Mouse (Mus musculus): ENCODE measurements around the gene 5031439G07Rik.
"Not testable (repeated sequence)": the region's sequence is repeated elsewhere in the genome, so short reads cannot be mapped to it uniquely, and the experiment has no call there.

5031439G07Rik gene

DNA sequence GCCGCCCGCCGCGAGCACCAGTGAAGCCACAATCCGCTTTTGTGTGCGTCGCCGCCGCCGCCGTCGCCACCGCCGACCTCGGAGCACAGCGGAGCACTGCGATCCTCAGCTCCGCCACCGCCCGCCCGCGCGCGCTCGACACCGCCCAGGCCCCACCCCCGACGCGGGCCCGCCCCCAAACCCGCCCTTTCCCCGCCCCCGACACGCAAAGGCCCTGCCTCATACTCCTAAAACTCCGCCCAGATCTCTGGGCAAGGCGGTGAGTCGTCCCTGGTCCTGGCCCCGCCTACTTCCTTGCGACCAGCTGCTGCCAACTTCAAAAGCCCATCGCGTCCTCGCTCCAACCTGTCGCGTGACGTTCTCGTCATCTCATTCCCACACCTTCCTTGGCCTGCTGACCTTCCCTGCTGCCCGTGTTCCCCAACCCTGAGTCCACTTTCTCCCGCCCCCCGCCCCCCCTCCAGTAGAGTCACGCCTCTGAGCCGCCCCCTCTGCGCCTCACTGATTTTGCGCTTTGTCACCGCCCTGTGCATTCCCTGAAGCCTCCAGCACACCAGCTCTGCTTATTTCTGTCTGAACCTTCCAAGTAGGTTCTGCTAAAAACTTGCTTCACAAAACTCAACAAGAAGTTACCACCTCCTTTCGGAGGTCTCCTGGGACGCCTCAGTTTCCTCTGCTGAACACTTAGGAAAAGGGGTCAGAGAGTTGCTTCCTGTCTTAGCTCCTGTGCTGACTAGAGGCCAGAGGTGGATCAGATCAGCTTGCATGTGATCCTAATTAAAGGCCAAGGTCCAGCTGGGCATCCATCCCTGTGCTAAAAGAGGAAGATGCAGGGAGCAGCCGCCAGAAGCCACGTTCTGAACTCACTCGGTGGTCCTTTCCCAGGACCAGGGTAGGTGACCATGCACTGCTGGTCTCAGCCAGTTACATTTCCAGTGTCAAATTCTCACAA is at the start of gene 5031439G07Rik:
5031439G07Rik (minus strand) TSS at position 678 of the 952 bp plus-strand sequence.
- no peak for DNase-seq (ENCODE audit: low spot score)

DNA sequence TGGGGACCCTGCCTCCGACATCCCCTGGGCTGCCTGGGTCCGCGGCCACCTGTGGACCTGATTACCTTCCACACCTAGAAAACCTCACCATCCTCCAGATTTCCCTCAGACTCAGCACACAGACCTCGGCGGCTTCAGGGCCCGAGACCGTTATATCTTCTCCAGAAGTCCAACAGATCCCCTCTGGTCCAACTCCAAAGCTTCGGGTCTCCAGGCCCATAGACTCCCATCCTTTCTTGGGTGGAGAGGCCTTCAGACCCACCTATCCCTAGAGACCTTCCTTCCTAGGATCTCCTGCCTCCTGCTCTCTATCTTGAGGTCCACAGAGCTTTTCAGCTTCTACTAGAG is 49.0 kb upstream of the 5031439G07Rik start:
- DNase-seq (ENCODE audit: low spot score): no peak

DNA sequence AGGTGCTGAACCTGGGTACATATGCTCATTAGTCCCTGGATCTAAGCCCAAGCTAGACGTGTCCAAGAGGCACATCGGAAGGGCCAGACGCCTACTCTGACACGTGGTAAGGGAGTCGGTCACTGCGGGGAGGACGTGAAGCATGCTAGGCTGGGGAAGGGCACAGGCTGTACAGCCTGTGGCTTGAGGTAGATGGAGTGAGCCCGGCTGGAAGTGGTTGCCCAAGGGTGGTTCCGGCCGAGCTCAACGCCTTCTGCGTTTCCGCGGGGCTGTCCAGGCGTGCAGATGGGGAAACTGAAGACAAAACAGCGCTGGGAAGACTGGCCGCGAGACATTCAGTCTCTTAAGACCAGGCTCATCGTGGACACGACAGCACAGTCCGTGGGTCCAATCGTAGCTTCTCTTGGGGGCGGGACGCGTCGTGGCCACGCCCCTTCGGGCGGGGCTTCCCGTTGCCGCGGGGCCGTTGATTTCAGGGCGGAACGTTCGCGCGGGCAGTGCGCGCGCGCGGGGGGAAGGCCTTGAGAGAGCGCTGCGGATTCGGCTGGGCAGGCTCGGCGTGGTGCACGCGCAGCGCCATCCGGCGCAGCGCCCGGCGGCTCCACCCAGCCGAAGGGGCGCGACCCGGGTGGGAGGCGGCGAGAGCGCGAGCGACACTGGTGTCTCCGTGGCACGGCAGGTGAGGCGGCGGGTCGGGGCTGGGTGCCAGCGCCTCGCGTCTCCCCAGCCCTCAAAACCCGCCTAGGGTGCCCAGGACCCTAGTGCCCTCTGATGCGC is 48.4 kb upstream of the 5031439G07Rik start:
- peak; percentile 86 for DNase-seq (ENCODE audit: low spot score)

DNA sequence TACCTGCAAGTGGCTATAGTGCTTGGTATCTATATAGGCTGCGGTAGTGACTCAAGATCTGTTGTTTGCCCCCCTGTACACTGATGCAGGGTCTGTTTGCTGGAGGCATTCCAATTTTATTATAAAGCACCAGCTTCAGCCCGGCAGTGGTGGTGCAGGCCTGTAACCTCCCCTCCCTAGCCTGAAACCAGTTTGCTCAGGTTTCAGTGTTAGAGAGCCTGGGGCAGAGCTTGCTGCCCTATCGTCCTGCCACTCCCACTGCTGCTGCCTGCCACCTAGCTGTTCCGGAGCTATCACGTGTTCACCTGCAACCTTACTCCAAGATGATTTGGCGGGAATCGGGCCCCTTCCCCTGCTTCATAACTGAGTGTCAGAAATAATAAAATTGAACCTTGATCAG is 45.6 kb upstream of the 5031439G07Rik start:
- not testable (repeated sequence) for DNase-seq (ENCODE audit: low spot score)

DNA sequence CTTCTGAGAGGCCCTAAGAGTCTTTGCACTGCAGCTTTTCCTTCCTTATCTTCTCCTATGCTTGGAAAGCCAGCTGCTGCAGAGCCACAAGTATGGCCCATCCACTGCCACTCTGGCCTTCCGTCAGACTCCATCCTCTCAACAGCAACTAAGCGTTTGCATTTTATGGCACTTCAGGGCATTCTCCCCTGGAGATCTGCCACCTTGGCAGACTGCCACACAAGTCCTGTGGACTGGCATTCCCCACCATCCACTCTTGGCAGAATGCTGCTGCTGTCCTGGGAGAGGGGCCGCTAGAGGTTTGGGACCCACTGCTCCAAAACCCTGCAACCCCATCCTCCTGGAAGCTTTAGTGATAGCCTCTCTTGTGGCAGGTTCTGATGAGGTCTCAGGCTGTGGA is 43.5 kb upstream of the 5031439G07Rik start:
- DNase-seq (ENCODE audit: low spot score): no peak

DNA sequence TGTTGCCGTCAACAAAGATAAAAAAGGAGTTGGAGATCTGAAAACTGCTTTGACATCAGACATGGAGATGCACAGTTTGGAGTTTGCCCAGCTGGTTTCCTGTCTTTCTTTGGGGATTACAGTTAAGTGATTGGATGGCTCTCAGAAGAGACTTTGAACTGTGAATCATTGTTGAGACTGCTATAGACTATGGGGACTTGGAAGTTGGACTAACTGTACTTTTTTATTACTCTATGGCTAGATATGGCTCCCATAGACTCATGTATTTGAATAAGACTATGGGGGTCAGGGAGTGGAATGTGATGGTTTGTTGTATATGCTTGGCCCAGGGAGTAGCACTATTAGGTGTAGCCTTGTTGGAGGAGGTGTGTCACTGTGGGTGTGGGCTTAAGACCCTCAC is 42.3 kb upstream of the 5031439G07Rik start:
- not testable (repeated sequence) for DNase-seq (ENCODE audit: low spot score)

DNA sequence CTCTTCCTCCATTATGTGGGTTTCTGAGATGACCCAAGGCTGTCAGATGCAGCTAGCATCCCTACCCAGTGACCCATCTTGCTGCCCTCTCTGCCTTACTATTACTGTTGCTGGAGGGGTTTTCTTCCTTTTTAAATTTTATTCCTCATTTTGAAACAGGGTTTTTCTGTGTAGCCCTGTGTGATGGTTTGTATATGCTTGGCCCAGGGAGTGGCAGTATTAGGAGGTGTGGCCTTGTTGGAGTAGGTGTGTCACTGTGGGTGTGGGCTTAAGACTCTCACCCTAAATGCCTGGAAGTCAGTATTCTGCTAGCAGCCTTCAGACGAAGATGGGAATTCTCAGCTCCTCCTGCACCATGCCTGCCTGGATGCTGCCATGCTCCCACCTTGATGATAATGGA is 40.3 kb upstream of the 5031439G07Rik start, which contains the start of gene Fam118a:
Fam118a (plus strand) TSS at position 301 of the 400 bp plus-strand sequence.
- not testable (repeated sequence) for DNase-seq (ENCODE audit: low spot score)

DNA sequence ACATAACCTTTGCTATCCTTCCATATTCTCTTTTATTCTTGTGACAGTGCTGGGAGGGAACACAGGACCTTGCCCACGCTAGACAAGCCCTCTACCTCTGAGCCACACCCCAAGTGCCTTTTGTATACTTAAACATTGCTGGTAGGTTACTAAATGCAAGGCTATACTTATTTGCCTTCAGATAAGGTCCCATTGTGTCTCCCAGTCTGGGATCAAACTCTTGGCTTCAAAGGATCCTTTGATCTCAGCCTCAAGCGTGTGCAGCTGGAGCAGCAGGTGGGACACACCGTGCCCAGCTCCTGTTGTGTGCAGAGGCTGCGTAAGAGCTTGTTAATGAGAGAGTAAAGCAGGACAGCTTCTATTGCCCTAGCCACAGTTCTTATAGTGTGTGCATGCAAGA is 39.4 kb upstream of the 5031439G07Rik start:
- DNase-seq (ENCODE audit: low spot score): no peak

DNA sequence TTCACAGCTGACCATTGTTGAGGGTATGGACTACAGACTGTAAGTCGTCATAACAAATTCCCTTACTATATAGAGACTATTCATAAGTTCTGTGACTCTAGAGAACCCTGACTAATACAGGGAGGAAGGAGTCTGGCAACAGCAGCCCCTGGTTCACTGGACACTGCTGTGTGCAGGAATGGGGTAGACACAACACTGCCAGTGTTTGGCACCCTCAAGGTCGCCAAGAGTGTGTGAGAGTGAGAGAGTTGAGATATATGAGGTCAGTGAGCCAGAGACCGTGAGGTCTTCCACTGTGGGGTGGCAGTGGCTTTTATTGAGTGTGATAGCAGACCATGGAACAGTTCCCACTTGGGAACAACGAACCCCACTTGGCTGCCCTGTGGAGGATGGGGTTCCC is 37.8 kb upstream of the 5031439G07Rik start:
- DNase-seq (ENCODE audit: low spot score): no peak

DNA sequence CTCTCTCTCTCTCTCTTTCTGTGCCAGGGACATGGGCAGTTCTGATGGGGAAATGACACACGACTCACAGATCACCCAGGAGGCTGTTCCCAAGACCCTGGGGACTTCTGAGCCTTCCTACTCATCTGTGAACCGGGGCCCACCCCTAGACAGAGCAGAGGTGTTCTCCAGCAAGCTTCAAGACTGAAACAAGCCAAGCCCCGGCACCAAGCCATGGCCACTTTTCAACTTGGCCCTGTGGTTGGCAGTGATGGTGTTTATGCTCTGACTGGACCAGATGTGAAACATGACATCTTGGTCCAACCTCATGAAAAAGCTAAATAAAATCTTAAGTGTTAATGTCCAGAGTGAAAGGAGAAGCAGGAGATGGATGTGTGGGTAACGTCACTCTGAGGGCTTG is 33.9 kb upstream of the 5031439G07Rik start:
- DNase-seq (ENCODE audit: low spot score): no peak

DNA sequence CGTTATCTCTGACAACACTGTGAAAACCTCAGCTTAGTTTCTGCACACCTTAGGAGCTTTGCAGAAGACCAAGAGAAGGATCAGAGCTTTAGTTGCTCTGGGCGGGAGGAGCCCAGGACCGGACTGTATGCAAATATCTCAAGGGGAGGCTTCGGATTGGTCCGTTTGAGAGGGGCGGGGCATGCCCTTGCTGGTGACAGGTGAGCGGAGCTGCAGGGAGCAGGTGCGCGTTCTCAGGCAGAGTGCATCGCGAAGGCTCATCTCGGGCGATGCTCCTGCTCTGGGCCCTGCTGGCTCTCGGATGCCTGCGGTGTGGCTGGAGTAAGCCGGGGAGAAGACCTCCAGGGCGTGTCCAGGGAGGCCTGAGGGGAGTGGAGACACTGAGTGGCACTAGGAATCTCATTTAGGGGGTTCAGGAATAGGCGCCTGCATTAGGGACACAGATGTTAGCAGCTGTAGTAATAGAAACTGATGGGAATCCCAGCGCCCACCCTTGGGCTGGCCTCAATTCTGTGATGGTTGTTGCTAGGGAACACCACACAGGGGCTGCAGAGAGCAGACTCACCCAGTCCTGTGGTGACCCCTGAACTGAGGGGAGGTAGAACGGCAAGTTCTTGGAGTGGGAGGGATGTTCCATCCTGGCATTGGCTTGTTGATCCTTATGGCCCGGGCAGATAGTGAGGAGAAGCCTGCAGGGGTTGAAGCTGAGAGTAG is 28.8 kb upstream of the 5031439G07Rik start, which contains the start of gene Upk3a:
Upk3a (plus strand) TSS at position 191 of the 714 bp plus-strand sequence.
- DNase-seq (ENCODE audit: low spot score): no peak

DNA sequence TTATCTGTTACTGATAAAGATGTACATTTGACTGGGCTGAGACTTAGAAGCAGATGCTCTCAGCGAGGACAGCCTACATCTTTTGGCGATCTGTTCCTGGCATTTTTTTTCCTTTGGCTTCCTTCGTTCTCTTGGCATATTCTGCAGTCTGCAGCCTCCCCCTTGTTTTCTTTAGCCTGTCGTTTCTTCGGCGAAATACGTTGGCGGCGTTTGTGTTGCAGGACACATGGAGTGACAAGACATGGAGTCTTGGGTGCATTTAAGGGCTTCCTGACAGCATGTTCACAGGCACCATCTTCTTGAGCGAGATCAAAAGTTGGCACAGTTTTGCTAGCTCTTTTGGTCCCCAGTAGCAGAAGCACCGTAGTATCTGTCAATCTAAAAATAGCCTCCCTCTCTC is 27.4 kb upstream of the 5031439G07Rik start:
- no peak for DNase-seq (ENCODE audit: low spot score)

DNA sequence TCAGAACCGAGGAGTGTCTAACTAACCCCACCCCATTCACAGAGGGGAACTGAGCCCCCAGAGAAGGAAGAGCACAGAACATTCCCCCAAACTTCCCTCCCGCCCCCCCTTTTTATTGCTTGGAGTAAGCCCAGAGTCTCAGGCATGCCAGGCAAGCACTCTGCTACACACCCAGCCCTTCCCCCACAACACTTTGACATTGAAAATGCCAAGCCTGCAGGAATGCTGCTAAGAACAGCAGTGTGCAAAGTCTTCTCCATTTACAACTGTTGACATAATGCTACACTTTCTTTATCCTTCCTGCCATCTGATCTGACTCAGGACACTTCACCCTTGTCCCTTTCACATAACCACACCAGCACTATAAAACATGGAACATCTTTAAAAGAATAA is 24.3 kb upstream of the 5031439G07Rik start:
- no peak for DNase-seq (ENCODE audit: low spot score)

DNA sequence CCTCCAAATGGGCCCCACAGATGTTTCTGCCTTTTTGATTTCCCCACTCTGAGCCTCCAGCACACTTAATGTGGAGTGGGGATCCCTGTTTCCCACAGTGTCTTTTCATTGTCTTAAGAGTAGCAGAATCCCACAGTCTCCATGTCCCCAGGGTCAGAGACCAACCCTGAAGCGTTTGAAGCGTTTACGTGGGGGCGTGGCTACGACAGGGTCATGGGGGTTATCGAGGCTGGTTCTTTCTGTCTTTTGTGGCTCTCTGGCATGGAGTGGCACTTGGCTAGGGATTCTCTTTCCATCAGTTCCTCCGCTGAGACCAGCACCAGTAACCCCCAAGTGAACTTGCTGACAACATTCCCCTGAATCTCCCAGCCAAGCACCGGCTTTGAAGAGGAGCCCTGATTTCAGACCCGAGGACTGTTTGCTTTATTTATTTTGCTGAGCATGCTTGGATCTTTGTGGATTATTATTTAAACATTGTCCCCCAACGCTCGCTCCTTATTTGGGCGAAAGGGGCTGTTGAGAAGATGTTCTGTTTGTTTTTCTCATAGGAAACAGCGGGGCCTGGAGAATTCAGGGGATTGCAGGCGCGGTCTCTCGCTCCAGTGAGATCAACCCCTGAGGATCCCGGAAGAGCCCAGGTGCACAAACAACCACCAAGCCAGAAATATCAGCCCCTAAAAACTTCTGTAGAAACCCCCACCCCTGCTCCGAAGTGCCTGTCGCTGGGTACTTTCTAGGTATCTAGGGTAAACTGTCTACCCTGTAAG is 23.7 kb upstream of the 5031439G07Rik start:
- DNase-seq (ENCODE audit: low spot score): no peak

DNA sequence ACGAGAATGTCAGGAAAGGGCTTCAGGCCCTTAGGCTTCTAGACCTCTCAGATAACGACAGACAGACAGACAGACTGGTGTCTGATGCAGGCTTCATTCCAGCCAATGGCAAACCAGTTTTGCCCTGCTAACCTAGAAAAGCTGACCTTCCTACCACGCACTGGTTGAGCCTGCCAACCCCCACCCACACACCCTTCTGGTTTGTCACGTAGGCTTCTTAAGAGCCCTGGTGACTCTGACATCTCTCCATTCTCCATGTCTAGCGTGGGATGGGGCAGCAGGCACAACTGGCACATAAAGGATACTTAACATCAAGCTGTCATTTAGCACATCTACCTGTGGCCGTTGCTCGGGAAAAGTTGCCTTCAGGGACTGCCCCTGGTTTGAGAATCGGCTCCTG is 21.3 kb upstream of the 5031439G07Rik start:
- DNase-seq (ENCODE audit: low spot score): no peak

DNA sequence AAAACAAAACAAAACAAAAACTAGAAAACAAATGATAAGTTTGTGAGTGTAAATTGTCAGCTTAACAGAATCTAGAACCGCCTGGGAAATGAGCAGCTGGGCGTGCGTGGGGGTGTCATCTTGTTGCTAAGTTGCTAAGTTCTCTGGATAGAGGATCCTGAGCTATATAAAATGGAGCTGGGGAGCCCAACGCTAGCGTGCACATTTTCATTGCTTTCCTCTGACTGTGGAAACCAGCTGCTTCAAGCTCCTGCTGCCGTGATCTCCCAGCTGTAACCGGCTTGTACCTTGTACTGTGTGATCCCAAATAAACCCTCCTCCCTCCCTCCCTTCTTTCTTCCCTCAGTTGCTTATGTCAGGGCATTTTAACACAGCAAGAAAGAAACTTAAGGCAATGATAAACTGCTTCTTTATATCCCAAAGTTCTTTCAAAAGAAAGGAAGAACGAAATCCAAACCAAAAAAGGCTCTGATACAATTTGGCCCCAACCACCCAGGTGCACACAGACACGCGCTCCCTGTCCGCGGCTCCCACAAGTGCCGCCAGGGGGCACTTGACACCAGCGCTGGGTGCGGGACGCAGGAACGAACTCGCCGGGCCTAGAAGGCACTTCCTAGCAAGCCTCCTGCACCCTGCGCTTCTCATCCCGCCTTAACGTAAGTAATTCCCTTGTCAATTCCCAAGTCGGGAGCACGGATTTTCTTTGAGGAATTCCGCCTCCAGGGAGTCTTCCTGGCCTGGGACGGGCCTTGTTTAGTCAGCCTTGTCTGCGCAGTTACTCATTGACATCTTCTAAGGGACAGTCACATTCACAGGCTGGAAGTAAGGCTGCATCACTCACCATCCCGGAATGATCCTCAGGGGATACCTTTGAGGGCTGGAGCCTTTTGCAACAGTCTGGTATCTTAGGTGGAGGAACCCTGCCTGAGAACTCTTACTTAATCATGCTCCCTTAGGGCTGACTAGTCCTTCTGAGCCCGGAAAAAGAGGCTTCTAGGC is 12.9 kb upstream of the 5031439G07Rik start:
- DNase-seq (ENCODE audit: low spot score): peak; percentile 55

DNA sequence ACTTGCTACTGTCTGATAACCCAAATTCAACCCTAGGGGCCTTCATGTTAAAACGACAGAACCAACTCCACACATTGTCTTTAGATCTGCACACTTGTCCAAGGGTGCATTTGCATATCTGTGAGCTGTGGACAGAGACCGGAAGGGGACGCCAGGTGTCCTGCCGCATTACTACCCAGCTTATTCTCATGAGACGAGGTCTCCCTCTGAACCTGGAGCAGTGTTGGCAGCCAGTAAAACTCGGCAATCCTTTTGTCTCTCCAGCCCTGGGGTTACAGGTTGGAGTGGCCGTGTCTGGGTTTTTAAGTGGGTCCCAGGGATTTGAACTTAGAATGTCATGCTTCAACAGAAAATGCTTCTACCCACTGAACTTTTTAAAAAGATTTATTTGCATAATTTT is 11.6 kb upstream of the 5031439G07Rik start:
- DNase-seq (ENCODE audit: low spot score): no peak

DNA sequence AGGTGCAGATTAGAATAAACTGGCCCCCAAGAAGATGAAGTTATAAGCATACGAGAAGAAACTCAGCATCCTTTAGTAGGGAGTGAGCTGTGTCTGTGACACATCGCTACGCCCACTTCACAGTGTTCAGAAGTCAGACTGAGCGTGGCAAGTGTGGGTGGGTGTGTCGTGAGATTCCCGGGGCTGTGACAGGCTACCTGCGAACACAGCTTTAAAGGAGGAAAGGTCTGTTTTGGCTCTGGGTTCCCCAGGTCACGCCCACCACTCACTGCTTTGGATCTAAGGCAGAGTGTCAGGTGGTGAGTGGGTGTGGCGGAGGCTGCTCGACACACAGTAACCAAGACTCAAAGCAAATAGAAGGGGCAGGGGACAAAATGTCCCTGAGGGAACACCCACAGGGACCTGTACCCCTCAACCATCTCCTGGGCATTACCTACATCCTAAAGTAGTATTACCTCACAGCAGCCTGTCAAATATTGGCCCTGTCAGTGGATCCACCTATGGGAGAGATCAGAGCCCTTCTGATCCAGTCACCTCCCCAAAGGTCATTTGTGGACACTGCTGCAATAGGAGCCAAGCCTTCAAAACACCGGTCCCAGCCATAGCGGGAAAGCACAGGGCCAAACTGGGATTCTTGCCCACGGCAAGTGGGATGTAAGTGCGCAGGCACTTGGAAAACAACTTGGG is 9.6 kb upstream of the 5031439G07Rik start:
- no peak for DNase-seq (ENCODE audit: low spot score)

DNA sequence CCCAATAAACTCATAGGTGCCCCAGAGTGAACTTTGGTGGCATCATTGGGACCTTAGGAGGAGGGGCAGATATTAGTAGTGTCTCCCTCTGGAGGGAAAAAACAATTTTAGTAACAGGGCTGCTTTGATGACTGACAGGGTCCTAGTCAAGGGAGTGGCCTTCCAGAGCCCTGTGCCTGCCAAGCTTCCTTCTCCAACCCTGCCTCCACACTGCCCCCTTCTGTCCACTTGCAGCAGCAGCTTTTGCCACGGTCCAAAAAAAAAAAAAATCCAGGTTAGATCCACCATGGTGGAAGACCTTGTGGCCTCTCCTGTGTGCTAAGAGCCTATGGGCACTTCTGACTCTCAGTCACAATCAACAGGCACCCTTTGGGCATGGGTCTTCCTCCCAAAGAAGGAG is 7.6 kb upstream of the 5031439G07Rik start:
- DNase-seq (ENCODE audit: low spot score): no peak

DNA sequence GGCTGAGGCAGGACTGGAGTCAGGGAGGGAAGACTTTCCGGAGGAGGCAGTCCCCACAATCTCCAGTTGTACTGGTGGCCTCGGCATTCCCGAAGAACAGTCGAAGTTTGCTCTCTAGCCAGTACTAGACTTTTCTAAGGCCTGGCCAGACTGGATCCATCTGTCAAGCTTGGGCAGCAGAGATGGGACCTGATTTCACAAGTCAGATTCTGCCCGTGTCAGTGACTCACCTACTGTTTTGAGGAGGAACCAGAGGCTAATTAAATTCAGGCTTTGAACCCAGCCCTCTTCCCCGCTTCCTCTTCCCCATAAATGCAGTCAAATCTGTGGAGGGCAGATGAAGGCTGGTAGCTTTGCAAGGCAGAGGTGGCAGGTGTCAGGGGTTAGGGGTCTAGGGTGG is 6.7 kb upstream of the 5031439G07Rik start:
- no peak for DNase-seq (ENCODE audit: low spot score)
